Mouse (Mus musculus) megakaryocyte, adult 5-6 weeks (primary cell): ENCODE results near the gene A030005L19Rik. TPM values are rescaled to one million over a fixed set of nuclear protein-coding genes. Genes with fewer than 3 reads are reported as not detected.

Experiments
- total RNA-seq, 2 experiments: library from RNA; stranded (forward) in 1 of 2; stranded (reverse) in 1 of 2; fragments of 153-499, 151-499 nt in 1 of 2; fragments of 221-1000, 200-1000 nt in 1 of 2; gene quantifications; 2 replicates each; pipeline versions ENCODE4 v1.2.3 to v1.2.4; 2015 to 2017

A030005L19Rik gene
- total RNA-seq, 2 experiments from 2014 or later: 0.31 TPM; not detected in 1

Other genes starting within 250 kb of the A030005L19Rik start
- gene Mff, start 188.4 kb upstream of the A030005L19Rik start, total RNA-seq (2015): 131 and 148 TPM in 2 replicates
- gene Mff, start 188.4 kb upstream of the A030005L19Rik start, total RNA-seq (2017): 83.4 and 116 TPM in 2 replicates
- gene Tm4sf20, start 144.9 kb upstream of the A030005L19Rik start, total RNA-seq (2015): not detected in 2 replicates
- not detected in 2 replicates for gene Tm4sf20, start 144.9 kb upstream of the A030005L19Rik start, total RNA-seq (2017)
- gene Gm47791, start 142.1 kb upstream of the A030005L19Rik start, total RNA-seq (2015): not detected in 2 replicates
- not detected in 2 replicates for gene Gm47791, start 142.1 kb upstream of the A030005L19Rik start, total RNA-seq (2017)
- 57.0 and 61.1 TPM in 2 replicates for gene Agfg1, start 73.8 kb upstream of the A030005L19Rik start, total RNA-seq (2015)
- 48.0 and 48.3 TPM in 2 replicates for gene Agfg1, start 73.8 kb upstream of the A030005L19Rik start, total RNA-seq (2017)
- not detected in 2 replicates for gene A030014E15Rik, start 11.6 kb downstream of the A030005L19Rik start, total RNA-seq (2015)
- gene A030014E15Rik, start 11.6 kb downstream of the A030005L19Rik start, total RNA-seq (2017): not detected in 2 replicates
- gene Gm6217, start 18.1 kb downstream of the A030005L19Rik start, total RNA-seq (2015): not detected in 2 replicates
- gene Gm6217, start 18.1 kb downstream of the A030005L19Rik start, total RNA-seq (2017): not detected in 2 replicates
- not detected in 2 replicates for gene A030003K21Rik, start 30.1 kb downstream of the A030005L19Rik start, total RNA-seq (2015)
- not detected in 2 replicates for gene A030003K21Rik, start 30.1 kb downstream of the A030005L19Rik start, total RNA-seq (2017)
- gene Gm7544, start 42.7 kb downstream of the A030005L19Rik start, total RNA-seq (2015): not detected in 2 replicates
- not detected in 2 replicates for gene Gm7544, start 42.7 kb downstream of the A030005L19Rik start, total RNA-seq (2017)
- gene Gm47955, start 47.0 kb downstream of the A030005L19Rik start, total RNA-seq (2015): not detected in 2 replicates
- gene Gm47955, start 47.0 kb downstream of the A030005L19Rik start, total RNA-seq (2017): not detected in 2 replicates
- gene Gm47959, start 87.2 kb downstream of the A030005L19Rik start, total RNA-seq (2015): not detected in 2 replicates
- gene Gm47959, start 87.2 kb downstream of the A030005L19Rik start, total RNA-seq (2017): not detected in 2 replicates
- gene Slc19a3, start 125.1 kb downstream of the A030005L19Rik start, total RNA-seq (2015): not detected in 2 replicates
- not detected in 2 replicates for gene Slc19a3, start 125.1 kb downstream of the A030005L19Rik start, total RNA-seq (2017)
- not detected in 2 replicates for gene Krtap28-10, start 129.2 kb downstream of the A030005L19Rik start, total RNA-seq (2015)
- not detected in 2 replicates for gene Krtap28-10, start 129.2 kb downstream of the A030005L19Rik start, total RNA-seq (2017)
- gene Gm47969, start 131.6 kb downstream of the A030005L19Rik start, total RNA-seq (2015): not detected in 2 replicates
- gene Gm47969, start 131.6 kb downstream of the A030005L19Rik start, total RNA-seq (2017): not detected in 2 replicates
- gene A030005K14Rik, start 146.1 kb downstream of the A030005L19Rik start, total RNA-seq (2015): not detected in 2 replicates
- not detected in 2 replicates for gene A030005K14Rik, start 146.1 kb downstream of the A030005L19Rik start, total RNA-seq (2017)
- gene Krtap28-13, start 147.6 kb downstream of the A030005L19Rik start, total RNA-seq (2015): not detected in 2 replicates
- not detected in 2 replicates for gene Krtap28-13, start 147.6 kb downstream of the A030005L19Rik start, total RNA-seq (2017)
- not detected in 2 replicates for gene Ccl20, start 203.4 kb downstream of the A030005L19Rik start, total RNA-seq (2015)
- not detected in 2 replicates for gene Ccl20, start 203.4 kb downstream of the A030005L19Rik start, total RNA-seq (2017)
- not detected in 2 replicates for gene Daw1, start 246.4 kb downstream of the A030005L19Rik start, total RNA-seq (2015)
- gene Daw1, start 246.4 kb downstream of the A030005L19Rik start, total RNA-seq (2017): not detected in 2 replicates